Comparison of ENCODE assay signal across 8 mouse cellular contexts in the genomic region with DNA sequence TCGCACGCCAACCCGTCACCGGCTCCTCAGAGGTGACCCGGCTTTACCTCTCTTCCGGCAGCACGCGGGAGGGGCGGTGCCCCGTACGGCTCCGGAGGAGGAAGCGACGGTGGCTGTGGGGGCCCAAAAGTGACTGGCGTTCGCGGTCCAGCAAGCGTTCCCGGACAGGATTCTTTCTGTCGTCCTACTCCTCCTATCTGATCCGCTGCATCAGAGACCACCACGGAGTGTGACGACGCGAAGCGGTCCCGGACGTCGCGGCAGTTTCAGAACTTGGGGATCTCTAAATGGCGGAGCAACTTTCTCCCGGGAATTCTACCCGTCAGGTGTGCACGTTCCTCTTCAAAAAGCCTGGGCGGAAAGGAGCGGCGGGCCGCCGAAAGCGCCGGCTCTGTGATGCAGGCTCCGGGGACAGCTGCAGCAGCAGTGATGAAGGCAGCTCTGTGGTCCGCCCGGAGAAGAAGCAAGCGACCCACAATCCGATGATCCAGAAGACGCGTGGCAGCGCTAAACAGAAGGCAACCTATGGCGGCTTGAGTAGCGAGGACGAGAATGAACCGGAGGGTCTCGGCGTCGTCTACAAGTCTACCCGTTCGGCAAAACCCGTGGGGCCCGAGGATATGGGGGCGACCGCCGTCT. TPM values are rescaled to one million over a fixed set of nuclear protein-coding genes. Genes with fewer than 3 reads are reported as not detected.
A peak's percentile ranks its signal among the peaks of the same experiment; 100 is the strongest.
DNase-seq lines count a peak whose midpoint lies in the region; ATAC-seq lines count a peak whose summit lies in the region.

A gene (minus strand): TSS at position 59 of the 639 bp plus-strand sequence.
A gene (plus strand): TSS at position 141 of the 639 bp plus-strand sequence.

- H3K27me3 ChIP-seq in intestine, embryonic 16.5 days (replicated peaks; ENCODE audit: control insufficient read depth, insufficient read depth, low read length) = no peaks in the 10 kb centered on the region

- no peaks in the 10 kb centered on the region for H3K4me1 ChIP-seq in intestine, embryonic 16.5 days (ENCODE audit: control insufficient read depth, insufficient read depth, low read length)

- H3K4me3 ChIP-seq in intestine, embryonic 16.5 days (ENCODE audit: low read length) = peak within 1 kb of the TSS; percentile 62

- 18% methylated on average over 54 of the region's 63 CpGs for WGBS in intestine, embryonic 16.5 days

- 0 out of 2 replicates have a peak within 1 kb of the TSS, but pooled peaks have one; percentile 51 for H3K27ac ChIP-seq in intestine, embryonic 16.5 days (ENCODE audit: low read length)

- H3K36me3 ChIP-seq in intestine, embryonic 16.5 days (ENCODE audit: control insufficient read depth, insufficient read depth, low read length) = no peaks in the 10 kb centered on the region

- peak; percentile 75 for DNase-seq in adrenal gland, adult 8-10 months
- peak; percentile 39 for DNase-seq in embryo, embryonic 11.5 days (ENCODE audit: low read depth, low spot score)
- peak; percentile 68 to 80 for DNase-seq in gastrocnemius, postnatal 4 days (ENCODE audit: low spot score in 2 of 2)
- peak; percentile 78 to 83 for DNase-seq in left cerebral cortex, postnatal 25 days (ENCODE audit: low spot score in 2 of 2)
- peak; percentile 79 for DNase-seq in mesoderm, embryonic 11.5 days (ENCODE audit: low read depth, low spot score)
- peak; percentile 82 for DNase-seq in right cerebral cortex, postnatal 25 days
- DNase-seq in urinary bladder, postnatal 36 days (ENCODE audit: low spot score in 2 of 2) = peak; percentile 72 to 78

- ATAC-seq in intestine, embryonic 16.5 days = peak; percentile 93

- H3K4me2 ChIP-seq in intestine, embryonic 16.5 days (ENCODE audit: low read depth, low read length) = peak within 1 kb of the TSS; percentile 64

- H3K9ac ChIP-seq in intestine, embryonic 16.5 days (ENCODE audit: low read depth, low read length) = peak within 1 kb of the TSS; percentile 67

- intact Hi-C loops in left cerebral cortex, postnatal 25 days (cut with DNase I) = no loop called here

- H3K9me3 ChIP-seq in intestine, embryonic 16.5 days (ENCODE audit: control insufficient read depth, low read length) = no peaks in the 10 kb centered on the region

RNA-seq across cellular contexts. Expression of the first gene that starts in this region (rescaled TPM):
- 100 to 1,000 TPM; 250 to 390 (median 291) TPM for total RNA-seq in adrenal gland, adult 8-10 months (2022)
- 100 to 1,000 TPM; 270 to 275 TPM for total RNA-seq in gastrocnemius, postnatal 4 days (2021)
- polyA plus RNA-seq in intestine, embryonic 16.5 days (2015; fragmentation: Nextera tagmentation; extraction: Ambion mirVana) = 382 and 399 TPM in 2 replicates
- 100 to 1,000 TPM; 227 to 238 TPM for total RNA-seq in left cerebral cortex, postnatal 25 days (2021)

RNA-seq across cellular contexts. Expression of the second gene that starts in this region (rescaled TPM):
- total RNA-seq in adrenal gland, adult 8-10 months (2022) = 1 to 10 TPM; 4.6 to 5.5 (median 5.3) TPM
- 1 to 10 TPM; 2.5 to 3.6 TPM for total RNA-seq in gastrocnemius, postnatal 4 days (2021)
- polyA plus RNA-seq in intestine, embryonic 16.5 days (2015; fragmentation: Nextera tagmentation; extraction: Ambion mirVana) = 7.6 and 8.1 TPM in 2 replicates
- total RNA-seq in left cerebral cortex, postnatal 25 days (2021) = 1 to 10 TPM; 7.4 TPM

Comparison
In these comparisons a context has a peak if more than half of its experiments do, and no peak if none do; other contexts are left out.
1. Peak in every context shown above with its lines: DNase-seq, ATAC-seq, H3K4me3 ChIP-seq and H3K27ac ChIP-seq.